Mouse (Mus musculus) kidney, adult 2 months (tissue): ENCODE measurements at regions not wholly inside any gene's neighbourhood (a gene's known extent, or its start where the extent isn't known, plus 50 kb on each side); places are given as distances from the start of the nearest gene placed in this dataset.
A peak's percentile ranks its signal among the peaks of the same experiment; 100 is the strongest.

ENCODE experiments used
- DNase-seq: peaks from one replicate; pipeline ENCODE4 v3.0.0; 2021
- H3K27ac ChIP-seq: fragments of 200-500 bp; 2 replicates; pipeline ENCODE4 v1.5.1; 2012; ENCODE audit warnings: low read depth, low read length, control low read depth, inconsistent platforms; ENCODE audit not compliant: insufficient read depth
- H3K27me3 ChIP-seq: fragments of 200-500 bp; replicated peaks from 2 replicates; pipeline ENCODE4 v1.6.1; 2012; ENCODE audit warnings: mild to moderate bottlenecking, moderate library complexity, low read length, inconsistent platforms; ENCODE audit not compliant: control insufficient read depth, insufficient read depth
- H3K36me3 ChIP-seq: fragments of 200-500 bp; 2 replicates; pipeline ENCODE4 v1.6.1; 2012; ENCODE audit warnings: mild to moderate bottlenecking, moderate library complexity, low read length, inconsistent platforms; ENCODE audit not compliant: control insufficient read depth, insufficient read depth
- H3K4me1 ChIP-seq: fragments of 200-500 bp; 2 replicates; pipeline ENCODE4 v1.6.1; 2011; ENCODE audit warnings: low read length; ENCODE audit not compliant: control insufficient read depth, insufficient read depth
- H3K4me3 ChIP-seq: fragments of 200-500 bp; 2 replicates; pipeline ENCODE4 v1.5.1; 2011; ENCODE audit warnings: mild to moderate bottlenecking, low read depth, low read length, control low read depth; ENCODE audit not compliant: insufficient read depth
- CTCF ChIP-seq: fragments of 200-500 bp; conservative IDR thresholded peaks from 2 replicates; pipeline ENCODE4 v1.5.1; 2011; ENCODE audit warnings: low read depth, mild to moderate bottlenecking, control low read depth, low read length, moderate library complexity, mixed read lengths; ENCODE audit not compliant: insufficient read depth, insufficient read length
- POLR2A ChIP-seq: fragments of 200-500 bp; IDR thresholded peaks from one replicate; pipeline ENCODE4 v1.6.1; 2011; ENCODE audit warnings: low read depth, low read length, control low read depth
- WGBS: fragments of 180-500 bp; shearing (Covaris S2); methylation state at CpG from one replicate; pipeline ENCODE4 v1.1.7; 2018; 5-methylcytosine and 5-hydroxymethylcytosine counted together

DNA sequence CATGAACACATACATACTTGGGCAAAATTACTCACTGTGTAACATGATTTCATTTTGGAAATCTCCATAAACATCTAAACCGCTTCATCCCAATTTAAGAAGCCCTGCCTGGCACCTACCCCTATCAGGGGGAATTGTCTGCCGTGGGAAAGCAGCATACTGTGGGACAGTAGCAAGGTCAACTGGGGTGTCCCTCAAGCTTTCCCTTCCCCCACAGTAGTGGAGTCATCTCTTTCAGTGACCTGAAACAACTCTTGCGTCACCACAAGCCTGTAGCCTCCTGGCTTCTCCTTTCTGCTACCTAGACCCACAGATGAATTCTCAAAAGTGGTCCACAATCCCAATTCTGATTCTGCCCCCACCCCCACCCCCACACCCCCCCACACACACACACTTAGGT lies 158.8 kb downstream of the Qdpr start:
- H3K27me3 ChIP-seq: no peaks in the 10 kb centered on the region
- no peaks in the 10 kb centered on the region for H3K4me1 ChIP-seq
- H3K27ac ChIP-seq: peak overlapping the region; percentile 60; the same call in 1 of the 2 replicates
- WGBS: 83% methylated on average over 3 of the region's 3 CpGs
- TF ChIP-seq CTCF (no peak), POLR2A (no peak)
- H3K4me3 ChIP-seq: no peak overlapping the region
- H3K36me3 ChIP-seq: no peaks in the 10 kb centered on the region
- DNase-seq: no peak

DNA sequence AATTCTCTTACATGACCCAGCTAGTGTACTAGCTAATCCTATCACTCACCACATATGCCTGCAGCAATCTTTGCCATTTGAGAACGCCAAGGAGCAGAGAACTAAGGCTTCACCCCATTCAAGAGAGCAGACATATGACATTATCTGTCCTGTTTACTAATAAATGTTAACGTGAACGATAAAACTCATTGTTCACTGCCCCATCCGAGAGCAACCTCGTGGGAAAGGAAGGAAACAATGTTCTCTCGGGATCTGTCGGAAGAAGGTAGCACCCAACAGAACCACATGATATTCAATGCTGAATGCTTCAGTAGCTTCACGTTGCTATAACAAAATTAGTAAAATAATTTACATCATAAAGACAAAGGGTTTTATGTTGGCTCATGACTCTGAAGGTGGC lies 163.6 kb downstream of the Qdpr start:
- H3K27ac ChIP-seq: peak overlapping the region; percentile 69; the same call in 1 of the 2 replicates
- no peaks in the 10 kb centered on the region for H3K36me3 ChIP-seq
- H3K27me3 ChIP-seq: no peaks in the 10 kb centered on the region
- no peak overlapping the region for H3K4me3 ChIP-seq
- H3K4me1 ChIP-seq: no peaks in the 10 kb centered on the region
- no peak for TF ChIP-seq POLR2A
- no peak for TF ChIP-seq CTCF
- no peak for DNase-seq
- WGBS: 79% methylated on average over 8 of the region's 8 CpGs

DNA sequence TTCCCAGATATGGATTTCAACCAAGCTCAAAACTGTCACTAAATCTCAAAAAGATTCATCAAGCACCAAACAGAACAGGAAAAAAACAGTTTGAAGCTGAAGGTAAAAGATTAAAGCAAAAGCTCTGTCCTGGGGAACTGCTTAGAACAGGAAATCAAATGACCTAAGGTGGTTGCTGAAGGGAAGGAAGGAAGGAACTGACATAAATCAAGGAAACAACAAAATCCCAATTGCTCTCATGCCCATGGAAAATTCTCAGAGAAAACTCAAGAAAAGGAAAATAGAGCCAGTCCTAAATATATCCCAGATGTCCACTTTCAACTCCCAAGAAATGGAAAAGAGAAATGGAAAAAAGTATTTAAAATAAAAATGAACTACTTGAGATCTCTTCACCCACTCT lies 165.4 kb downstream of the Qdpr start:
- no peaks in the 10 kb centered on the region for H3K4me1 ChIP-seq
- H3K36me3 ChIP-seq: no peaks in the 10 kb centered on the region
- no peaks in the 10 kb centered on the region for H3K27me3 ChIP-seq
- no peak overlapping the region for H3K4me3 ChIP-seq
- TF ChIP-seq CTCF (no peak), POLR2A (no peak)
- peak overlapping the region; percentile 96 for H3K27ac ChIP-seq
- DNase-seq: peak; percentile 72

DNA sequence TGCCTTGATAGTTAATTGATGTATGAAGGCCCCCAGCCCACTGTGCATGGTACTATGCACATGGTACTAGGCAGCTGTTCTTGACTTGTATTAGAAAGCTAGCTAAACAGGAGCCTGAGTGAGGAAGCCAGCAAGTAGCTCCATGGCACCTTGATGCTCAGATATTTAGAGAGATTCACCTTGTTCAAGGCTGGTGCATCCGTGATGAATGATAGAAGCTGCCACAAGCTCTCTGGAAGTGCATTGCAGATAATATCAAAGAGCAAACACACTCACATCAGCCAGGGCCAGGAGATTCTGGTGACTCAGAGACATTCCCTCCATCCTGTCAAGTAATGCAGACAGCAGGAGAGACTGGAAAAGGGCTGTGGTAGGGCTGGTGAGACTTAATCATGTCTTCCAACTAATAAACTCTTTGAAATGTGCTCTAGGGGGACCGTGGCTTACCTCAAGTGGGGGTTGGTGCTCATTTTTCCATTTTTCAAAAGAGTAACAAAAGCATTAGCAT lies 166.1 kb downstream of the Qdpr start:
- H3K4me3 ChIP-seq: no peak overlapping the region
- TF ChIP-seq POLR2A (no peak), CTCF (no peak)
- peak overlapping the region; percentile 81 for H3K27ac ChIP-seq
- no peaks in the 10 kb centered on the region for H3K36me3 ChIP-seq
- DNase-seq: peak; percentile 4
- no peaks in the 10 kb centered on the region for H3K27me3 ChIP-seq
- WGBS: 66% methylated on average over 2 of the region's 2 CpGs
- H3K4me1 ChIP-seq: no peaks in the 10 kb centered on the region

DNA sequence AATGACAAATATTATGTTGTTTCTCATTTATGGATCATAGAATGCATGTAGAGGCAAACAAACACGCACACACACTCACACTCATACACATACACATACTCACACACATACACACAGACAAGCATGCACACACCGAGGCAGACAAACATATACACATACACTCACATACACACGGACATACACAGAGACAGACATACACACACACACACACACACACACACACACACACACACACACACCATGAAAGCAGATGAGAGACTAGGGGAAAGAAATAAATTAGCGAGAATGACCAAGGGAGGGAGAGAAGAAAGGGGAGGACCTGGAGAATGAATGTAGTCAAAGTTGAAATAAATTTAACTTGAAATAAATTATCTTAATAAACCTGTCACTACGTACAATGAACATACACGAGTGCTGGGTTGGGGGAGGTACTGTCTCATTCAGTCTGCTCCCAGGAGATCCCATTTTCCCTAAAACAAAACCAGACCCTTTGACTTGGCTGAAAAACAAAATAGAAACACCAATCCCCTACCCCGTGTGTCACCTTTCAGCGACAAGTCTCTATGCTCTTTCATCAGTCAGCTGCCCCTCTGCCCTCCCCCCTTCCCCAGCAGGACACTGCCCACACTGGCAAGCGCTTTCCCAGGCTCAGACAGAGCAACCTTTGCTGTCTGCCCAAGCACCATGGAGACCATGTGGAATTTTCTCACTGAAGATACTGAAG lies 167.7 kb downstream of the Qdpr start:
- Histone ChIP-seq H3K27ac (no peak overlapping the region), H3K4me3 (no peak overlapping the region), H3K27me3 (no peaks in the 10 kb centered on the region), H3K4me1 (no peaks in the 10 kb centered on the region), H3K36me3 (no peaks in the 10 kb centered on the region)
- TF ChIP-seq CTCF: no peak
- no peak for TF ChIP-seq POLR2A
- 41% methylated on average over 9 of the region's 9 CpGs for WGBS
- no peak for DNase-seq

DNA sequence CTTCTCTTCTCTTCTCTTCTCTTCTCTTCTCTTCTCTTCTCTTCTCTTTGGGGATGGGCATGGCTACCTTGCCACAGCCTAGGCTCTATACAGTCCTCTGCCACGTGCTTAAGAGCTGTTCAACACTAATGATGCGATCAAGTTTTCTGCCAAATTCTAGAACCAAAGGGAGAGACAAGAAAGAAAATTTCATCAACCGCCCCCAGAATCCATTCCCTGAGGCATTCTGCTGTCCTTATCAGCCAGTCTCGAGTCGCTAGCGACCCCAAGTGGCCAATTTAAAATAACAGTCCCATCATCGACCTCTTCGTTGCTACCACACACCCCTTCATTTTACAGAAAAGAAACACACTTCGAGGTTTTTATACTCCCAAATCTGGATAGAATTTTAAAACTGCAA lies 171.5 kb downstream of the Qdpr start:
- Histone ChIP-seq H3K36me3 (no peaks in the 10 kb centered on the region), H3K4me3 (no peak overlapping the region), H3K27me3 (no peaks in the 10 kb centered on the region), H3K4me1 (no peaks in the 10 kb centered on the region), H3K27ac (no peak overlapping the region)
- peak; percentile 88 for DNase-seq
- WGBS: 1% methylated on average over 9 of the region's 9 CpGs
- TF ChIP-seq POLR2A (no peak), CTCF (peak; percentile 63)

DNA sequence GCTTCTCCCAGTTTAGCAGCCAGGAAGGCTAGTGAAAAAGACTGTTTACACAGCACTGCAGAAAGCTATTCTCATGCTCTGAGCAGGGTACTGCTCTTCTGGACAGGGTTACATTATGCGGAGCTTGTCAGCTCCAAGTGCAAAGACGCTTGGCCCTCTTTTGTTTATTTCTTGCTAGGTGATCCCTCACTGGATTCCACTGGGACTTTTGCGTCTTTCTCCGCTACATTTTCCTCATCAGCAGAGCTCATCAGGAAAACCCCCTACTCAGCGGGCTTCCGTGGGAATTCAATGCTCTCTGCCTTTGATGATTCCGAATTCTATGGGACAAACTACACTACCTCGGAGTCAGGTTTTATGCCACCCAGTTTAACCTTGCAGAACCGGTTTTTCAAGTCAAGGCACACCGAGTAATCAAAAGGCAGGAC lies 172.0 kb downstream of the Qdpr start:
- WGBS: 7% methylated on average over 10 of the region's 10 CpGs
- no peaks in the 10 kb centered on the region for H3K27me3 ChIP-seq
- DNase-seq: peak; percentile 38
- H3K4me3 ChIP-seq: peak overlapping the region; percentile 6; the same call in 1 of the 2 replicates
- H3K27ac ChIP-seq: peak overlapping the region; percentile 5; the same call in 1 of the 2 replicates
- H3K36me3 ChIP-seq: no peaks in the 10 kb centered on the region
- no peaks in the 10 kb centered on the region for H3K4me1 ChIP-seq
- TF ChIP-seq CTCF (no peak), POLR2A (no peak)
